Mouse (Mus musculus) lung, adult 2 months (tissue): ENCODE results near the gene Pnrc1.

Experiments used
- CTCF ChIP-seq: fragments of 200-500 bp; IDR thresholded peaks from 2 replicates; pipeline ENCODE4 v1.5.1; 2011; ENCODE audit warnings: mild to moderate bottlenecking, low read length, control low read depth; ENCODE audit not compliant: insufficient read depth
- POLR2A ChIP-seq: fragments of 200-500 bp; IDR thresholded peaks from 2 replicates; pipeline ENCODE4 v1.6.1; 2011; ENCODE audit warnings: low read depth, mild to moderate bottlenecking, control low read depth, low read length, borderline replicate concordance; ENCODE audit errors: extremely low read depth

- TF ChIP-seq CTCF (no peak), POLR2A (no peak)
These were observed 48.0 kb upstream of the Pnrc1 start for GRCm38 (mm10) chr4:33337999-33338398.
